Mouse (Mus musculus): ENCODE measurements at regions not wholly inside any gene's neighbourhood (a gene's known extent, or its start where the extent isn't known, plus 50 kb on each side); places are given as distances from the start of the nearest gene placed in this dataset.

DNA sequence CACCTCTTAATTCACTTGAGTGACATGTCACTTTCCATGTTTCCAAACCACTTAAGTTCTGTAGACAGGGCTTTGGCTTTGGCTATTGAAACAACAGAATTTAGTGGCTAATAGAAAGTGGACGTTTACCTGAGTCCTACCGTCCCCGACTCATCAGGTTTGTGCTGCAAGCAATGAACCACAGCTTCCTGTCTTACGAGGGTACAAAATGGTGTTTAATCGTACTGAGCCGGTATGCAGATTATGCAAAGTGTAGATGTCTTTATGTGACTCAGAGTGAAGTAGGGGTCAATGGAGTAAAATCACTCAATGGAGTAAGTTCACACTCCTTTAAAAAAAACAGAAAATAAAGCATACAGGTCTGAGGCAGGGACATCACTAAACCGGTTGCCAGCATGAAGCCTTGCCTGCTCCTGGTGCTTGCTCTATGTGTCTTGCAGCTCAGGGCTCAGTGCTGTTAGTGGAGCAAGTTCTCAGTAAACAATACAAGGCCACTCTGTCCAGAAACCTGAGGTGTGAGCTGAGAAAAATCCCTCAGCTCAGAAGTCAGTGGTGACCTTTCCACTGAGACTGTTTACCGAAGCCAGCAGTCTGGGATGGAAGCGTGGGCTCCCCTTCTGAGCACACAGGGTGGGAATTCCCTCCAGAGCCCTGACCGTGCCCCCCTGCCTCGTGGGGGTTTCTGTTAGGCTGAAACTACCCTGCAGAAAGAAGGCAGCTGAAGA, 226.1 kb upstream of the Jun start:
- Histone ChIP-seq H3K4me1 (ENCODE audit: control insufficient read depth in 1 of 2, insufficient read depth in 2 of 2, low read length in 2 of 2) (no peaks in the 10 kb centered on the region), H3K79me2 (ENCODE audit: control insufficient read depth, insufficient read depth, low read length, poor library complexity) (no peaks in the 10 kb centered on the region), H3K36me3 (ENCODE audit: control insufficient read depth in 1 of 2, insufficient read depth in 2 of 2, low read length in 2 of 2) (no peaks in the 10 kb centered on the region), H3K27ac (ENCODE audit: control insufficient read depth, low read depth, low read length) (no peak overlapping the region), H3K9ac (ENCODE audit: control insufficient read depth, low read depth, low read length, poor library complexity, severe bottlenecking) (no peak overlapping the region), H3K4me3 (ENCODE audit: control insufficient read depth in 1 of 2, insufficient read depth in 1 of 2, low read depth in 2 of 2, low read length in 2 of 2) (no peak overlapping the region), H3K9me3 (replicated peaks; ENCODE audit: insufficient read depth, low read length) (no peaks in the 10 kb centered on the region), H3K27me3 (ENCODE audit: control insufficient read depth in 1 of 2, insufficient read depth in 2 of 2, low read length in 2 of 2) (peaks cover 0 to 2% of the 10 kb centered on the region in 2 experiments; a peak in 2 of 4 replicates)
- no peak for DNase-seq (ENCODE audit: low read depth, low spot score)
- TF ChIP-seq ZNF384 (IDR thresholded peaks at IDR 0.05; ENCODE audit: low read depth, low read length) = no peak
- TF ChIP-seq SMC3 (IDR thresholded peaks at IDR 0.05; ENCODE audit: low read depth, low read length) = no peak
- TF ChIP-seq EP300 (IDR thresholded peaks at IDR 0.05; ENCODE audit: low read depth in 1 of 2, low read length in 2 of 2) = no peak
- TF ChIP-seq UBTF (IDR thresholded peaks at IDR 0.05; ENCODE audit: borderline replicate concordance, insufficient read depth, low read depth, low read length) = no peak
- TF ChIP-seq POLR2AphosphoS5 (IDR thresholded peaks at IDR 0.05; ENCODE audit: borderline replicate concordance, low read depth, low read length) = no peak
- TF ChIP-seq POLR2A (IDR thresholded peaks at IDR 0.05; ENCODE audit: control insufficient read depth in 1 of 2, insufficient read depth in 1 of 2, low read depth in 1 of 2, low read length in 2 of 2, poor library complexity in 1 of 2) = no peak
- no peak for TF ChIP-seq TBP (IDR thresholded peaks at IDR 0.05; ENCODE audit: low read depth, low read length)
- TF ChIP-seq RCOR1 (IDR thresholded peaks at IDR 0.05; ENCODE audit: low read depth, low read length) = no peak
- TF ChIP-seq MAX (IDR thresholded peaks at IDR 0.05; ENCODE audit: low read length) = no peak
- no peak for TF ChIP-seq HCFC1 (IDR thresholded peaks at IDR 0.05; ENCODE audit: low read depth, low read length)
- TF ChIP-seq CHD1 (IDR thresholded peaks at IDR 0.05; ENCODE audit: low read depth, low read length) = no peak
- TF ChIP-seq ZKSCAN1 (IDR thresholded peaks at IDR 0.05; ENCODE audit: low read depth, low read length) = no peak

DNA sequence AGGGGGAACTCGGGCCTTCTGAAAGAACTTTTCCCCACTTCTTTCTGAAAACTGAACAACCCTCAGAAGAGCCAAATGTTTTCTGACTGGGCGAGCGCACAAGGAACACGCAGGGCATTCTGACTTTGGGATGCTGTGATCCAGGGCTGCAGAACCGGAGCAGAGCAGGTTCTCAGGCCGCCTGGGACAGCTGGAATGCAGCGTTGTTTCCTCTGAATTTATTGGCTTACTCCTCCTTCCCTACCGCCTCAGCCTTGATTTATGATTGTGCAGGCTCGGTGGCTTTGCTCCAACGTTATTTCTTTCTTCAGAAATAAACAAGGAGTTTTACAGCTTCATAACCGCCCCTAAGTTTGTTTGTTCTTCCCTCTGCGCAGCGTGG, 226.7 kb upstream of the Jun start:
- Histone ChIP-seq H3K36me3 (ENCODE audit: control insufficient read depth in 1 of 2, insufficient read depth in 2 of 2, low read length in 2 of 2) (no peaks in the 10 kb centered on the region), H3K79me2 (ENCODE audit: control insufficient read depth, insufficient read depth, low read length, poor library complexity) (no peaks in the 10 kb centered on the region; the same call in 1 of the 2 replicates), H3K27me3 (ENCODE audit: control insufficient read depth in 1 of 2, insufficient read depth in 2 of 2, low read length in 2 of 2) (peaks cover 0 to 2% of the 10 kb centered on the region in 2 experiments; a peak in 2 of 4 replicates), H3K4me1 (ENCODE audit: control insufficient read depth in 1 of 2, insufficient read depth in 2 of 2, low read length in 2 of 2) (no peaks in the 10 kb centered on the region), H3K9ac (ENCODE audit: control insufficient read depth, low read depth, low read length, poor library complexity, severe bottlenecking) (no peak overlapping the region), H3K27ac (ENCODE audit: control insufficient read depth, low read depth, low read length) (no peak overlapping the region), H3K9me3 (replicated peaks; ENCODE audit: insufficient read depth, low read length) (no peaks in the 10 kb centered on the region), H3K4me3 (ENCODE audit: control insufficient read depth in 1 of 2, insufficient read depth in 1 of 2, low read depth in 2 of 2, low read length in 2 of 2) (no peak overlapping the region)
- no peak for TF ChIP-seq TAL1 (IDR thresholded peaks at IDR 0.05; ENCODE audit: low read length)
- TF ChIP-seq MXI1 (IDR thresholded peaks at IDR 0.05; ENCODE audit: low read depth, low read length) = no peak
- no peak for TF ChIP-seq MAX (IDR thresholded peaks at IDR 0.05; ENCODE audit: low read length)
- TF ChIP-seq HCFC1 (IDR thresholded peaks at IDR 0.05; ENCODE audit: low read depth, low read length) = no peak
- no peak for TF ChIP-seq EP300 (IDR thresholded peaks at IDR 0.05; ENCODE audit: low read depth in 1 of 2, low read length in 2 of 2)
- TF ChIP-seq JUND (IDR thresholded peaks at IDR 0.05; ENCODE audit: low read depth, low read length) = no peak
- no peak for TF ChIP-seq MEF2A (IDR thresholded peaks at IDR 0.05; ENCODE audit: extremely low read depth, insufficient replicate concordance, low read depth, low read length, poor library complexity, severe bottlenecking)
- TF ChIP-seq CHD1 (IDR thresholded peaks at IDR 0.05; ENCODE audit: low read depth, low read length) = no peak
- no peak for TF ChIP-seq USF2 (IDR thresholded peaks at IDR 0.05; ENCODE audit: borderline replicate concordance in 1 of 2, insufficient read depth in 1 of 2, low read depth in 1 of 2, low read length in 2 of 2)
- no peak for TF ChIP-seq ETS1 (IDR thresholded peaks at IDR 0.05; ENCODE audit: low read depth, low read length)
- no peak for TF ChIP-seq CHD2 (IDR thresholded peaks at IDR 0.05; ENCODE audit: low read length)
- TF ChIP-seq ZC3H11A (IDR thresholded peaks at IDR 0.05; ENCODE audit: low read depth, low read length) = no peak
- no peak for DNase-seq (ENCODE audit: low read depth, low spot score)
